Mouse (Mus musculus) limb, embryonic 12.5 days (tissue): Measurements from ENCODE around the gene Rasgrp2. TPM values are rescaled to one million over a fixed set of nuclear protein-coding genes. Genes with fewer than 3 reads are reported as not detected.

ENCODE experiments used
- ATAC-seq: fragments of 200-750 bp; cut with Nextera tagmentation; 2 replicates; pipeline ENCODE4 v1.8.0; 2017; ENCODE audit warnings: low read depth, moderate TSS enrichment; ENCODE audit not compliant: insufficient number of reproducible peaks, insufficient read depth, low FRiP score, low TSS enrichment
- H3K27ac ChIP-seq: fragments of 300-500 bp; sonication (generic); 2 replicates; pipeline ENCODE4 v1.5.1; 2016; ENCODE audit warnings: mild to moderate bottlenecking, moderate library complexity
- H3K27me3 ChIP-seq: fragments of 300-500 bp; sonication (generic); 2 replicates; pipeline ENCODE4 v1.6.1; 2016; ENCODE audit warnings: mild to moderate bottlenecking, moderate library complexity
- H3K36me3 ChIP-seq: fragments of 300-500 bp; sonication (generic); 2 replicates; pipeline ENCODE4 v1.6.1; 2016; ENCODE audit warnings: mild to moderate bottlenecking, moderate library complexity
- H3K4me1 ChIP-seq: fragments of 300-500 bp; sonication (generic); replicated peaks from 2 replicates; pipeline ENCODE4 v1.6.1; 2016
- H3K4me2 ChIP-seq: fragments of 300-500 bp; sonication (generic); 2 replicates; pipeline ENCODE4 v1.6.1; 2016; ENCODE audit warnings: mild to moderate bottlenecking, moderate library complexity
- H3K4me3 ChIP-seq: fragments of 300-500 bp; sonication (generic); replicated peaks from 2 replicates; pipeline ENCODE4 v1.5.1; 2016; ENCODE audit warnings: mild to moderate bottlenecking
- H3K9ac ChIP-seq: fragments of 300-500 bp; sonication (generic); replicated peaks from 2 replicates; pipeline ENCODE4 v1.6.1; 2016; ENCODE audit warnings: mild to moderate bottlenecking, moderate library complexity
- H3K9me3 ChIP-seq: fragments of 300-500 bp; sonication (generic); 2 replicates; pipeline ENCODE4 v1.6.1; 2016; ENCODE audit warnings: mild to moderate bottlenecking, moderate library complexity
- WGBS: fragments of 180-500 bp; shearing (Covaris S2); methylation state at CpG from one replicate; pipeline ENCODE4 v1.1.7; 2016; 5-methylcytosine and 5-hydroxymethylcytosine counted together
- polyA plus RNA-seq: library from polyadenylated mRNA; unstranded; fragments of >200 nt; fragmentation: Nextera tagmentation; extraction: Ambion mirVana; gene quantifications from 2 replicates; pipeline ENCODE4 v1.2.1, GENCODE M21; 2016

Rasgrp2 gene
- polyA plus RNA-seq, 1 experiment from 2014 or later, result 16.3 TPM

DNA sequence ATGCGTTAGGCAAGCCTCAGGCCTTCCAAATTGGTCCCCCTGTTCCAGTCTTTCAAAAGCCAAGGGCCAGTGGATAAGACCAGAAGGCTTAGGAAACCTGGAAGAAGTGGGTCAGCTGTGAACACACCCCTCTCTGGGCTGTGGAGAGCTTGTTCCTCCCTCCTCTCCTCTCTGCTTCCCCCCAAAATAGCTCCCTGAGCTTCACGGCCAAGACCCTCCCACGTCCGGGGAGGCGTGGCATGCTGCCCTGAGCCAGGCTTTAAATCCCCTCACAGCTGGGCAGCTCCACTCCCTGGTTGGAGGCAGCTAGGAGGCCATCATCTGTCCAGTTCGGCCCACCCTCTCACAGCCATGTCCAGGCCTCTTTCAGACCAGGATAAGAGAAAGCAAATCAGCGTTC, 15.0 kb upstream of the Rasgrp2 start, which contains the start of gene Pygm:
Gene Pygm, plus strand, starts transcription at position 272 of the 400 bp plus-strand sequence.
- Histone ChIP-seq H3K27ac (0 out of 2 replicates have a peak within 1 kb of the TSS, but pooled peaks have one; percentile 3), H3K36me3 (peaks cover 4% of the 10 kb centered on the region; the same call in 1 of the 2 replicates), H3K9me3 (no peaks in the 10 kb centered on the region), H3K4me2 (no peak within 1 kb of the TSS), H3K9ac (no peak within 1 kb of the TSS), H3K4me1 (peaks cover 19% of the 10 kb centered on the region), H3K27me3 (peaks cover 23% of the 10 kb centered on the region; the same call in 1 of the 2 replicates), H3K4me3 (no peak within 1 kb of the TSS)
- no peak for ATAC-seq
- WGBS, result 18% methylated on average over 7 of the region's 7 CpGs

DNA sequence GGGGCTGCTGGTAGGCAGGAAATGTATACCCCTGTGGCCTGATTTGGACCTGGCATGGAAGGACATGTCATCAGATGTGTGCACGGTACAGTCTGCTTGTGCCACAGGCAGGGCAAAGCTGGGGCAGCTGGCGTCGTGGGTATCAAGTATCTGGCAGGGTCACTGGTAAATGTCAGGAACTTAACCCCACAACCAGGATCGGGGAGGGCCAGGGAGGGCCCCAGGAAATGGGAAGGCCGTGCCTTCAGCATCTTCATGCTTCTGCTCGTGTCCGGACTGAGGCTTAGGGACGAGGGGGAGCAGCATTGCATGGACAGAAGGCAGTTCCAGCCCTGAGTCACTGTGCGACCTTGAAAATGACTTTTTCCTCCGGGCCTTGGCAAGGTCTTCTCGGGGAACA, 14.2 kb upstream of the Rasgrp2 start:
- no peak for ATAC-seq
- 73% methylated on average over 11 of the region's 11 CpGs for WGBS
- Histone ChIP-seq H3K27me3 (peaks cover 24% of the 10 kb centered on the region; the same call in 1 of the 2 replicates), H3K9me3 (no peaks in the 10 kb centered on the region), H3K9ac (no peak overlapping the region), H3K4me1 (peaks cover 27% of the 10 kb centered on the region), H3K27ac (no peak overlapping the region), H3K4me3 (no peak overlapping the region), H3K4me2 (no peak overlapping the region), H3K36me3 (no peaks in the 10 kb centered on the region)

DNA sequence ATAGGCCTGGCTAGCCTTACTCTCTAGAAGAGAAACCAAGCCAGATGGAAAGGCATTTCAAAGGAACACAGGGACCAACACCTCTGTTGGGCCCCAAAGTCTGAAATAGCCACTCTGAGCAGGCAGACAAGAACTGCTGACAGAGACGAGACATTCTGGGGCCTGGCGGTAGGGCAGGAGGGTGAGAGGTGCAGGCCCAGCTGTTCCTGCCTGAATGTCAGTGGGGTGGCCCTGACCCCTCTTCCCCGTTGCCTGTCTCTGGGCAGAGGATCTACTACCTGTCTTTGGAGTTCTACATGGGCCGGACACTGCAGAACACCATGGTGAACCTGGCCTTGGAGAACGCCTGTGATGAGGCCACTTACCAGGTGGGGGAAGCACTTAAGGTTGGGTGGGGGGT, 13.7 kb upstream of the Rasgrp2 start:
- Histone ChIP-seq H3K36me3 (no peaks in the 10 kb centered on the region), H3K27me3 (peaks cover 24% of the 10 kb centered on the region; the same call in 1 of the 2 replicates), H3K4me1 (peaks cover 27% of the 10 kb centered on the region), H3K4me3 (no peak overlapping the region), H3K9me3 (no peaks in the 10 kb centered on the region), H3K9ac (no peak overlapping the region; the same call in 1 of the 2 replicates), H3K27ac (no peak overlapping the region), H3K4me2 (no peak overlapping the region)
- WGBS, result 76% methylated on average over 5 of the region's 5 CpGs
- no peak for ATAC-seq

DNA sequence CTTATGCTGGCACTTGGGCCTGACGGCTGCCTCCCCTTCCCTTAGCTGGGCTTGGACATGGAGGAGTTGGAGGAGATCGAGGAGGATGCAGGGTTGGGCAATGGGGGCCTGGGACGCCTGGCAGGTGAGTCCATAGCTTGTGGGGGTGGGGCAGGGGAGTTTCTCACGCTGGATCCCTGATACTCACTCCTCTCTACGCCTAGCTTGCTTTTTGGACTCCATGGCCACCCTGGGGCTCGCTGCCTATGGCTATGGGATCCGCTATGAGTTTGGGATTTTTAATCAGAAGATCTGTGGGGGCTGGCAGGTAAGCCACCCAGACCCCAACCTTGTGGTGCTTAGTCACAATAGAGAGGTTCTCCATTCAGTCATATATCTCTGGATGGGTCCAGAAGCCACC, 13.3 kb upstream of the Rasgrp2 start:
- Histone ChIP-seq H3K9ac (no peak overlapping the region; the same call in 1 of the 2 replicates), H3K4me1 (peaks cover 27% of the 10 kb centered on the region), H3K27ac (no peak overlapping the region), H3K4me3 (no peak overlapping the region), H3K27me3 (peaks cover 24% of the 10 kb centered on the region; the same call in 1 of the 2 replicates), H3K4me2 (no peak overlapping the region), H3K9me3 (no peaks in the 10 kb centered on the region), H3K36me3 (no peaks in the 10 kb centered on the region)
- WGBS, result 86% methylated on average over 7 of the region's 7 CpGs
- ATAC-seq, result no peak

DNA sequence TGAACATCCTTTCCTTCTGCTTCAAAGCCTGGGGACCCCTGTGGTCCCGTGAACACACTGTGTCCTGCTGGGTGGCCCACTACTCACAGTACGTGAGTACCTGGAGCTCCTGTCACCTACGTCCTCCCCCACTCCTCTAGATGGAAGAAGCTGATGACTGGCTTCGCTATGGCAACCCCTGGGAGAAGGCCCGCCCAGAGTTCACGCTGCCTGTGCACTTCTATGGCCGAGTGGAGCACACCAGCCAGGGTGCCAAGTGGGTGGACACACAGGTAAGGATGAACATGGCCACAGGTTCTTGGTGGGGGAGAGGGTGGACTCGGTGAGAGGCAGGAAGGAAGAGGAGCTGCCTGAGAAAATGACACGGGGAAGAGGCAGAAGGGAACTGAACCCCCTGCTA, 12.9 kb upstream of the Rasgrp2 start:
- Histone ChIP-seq H3K4me1 (peaks cover 27% of the 10 kb centered on the region), H3K27ac (no peak overlapping the region), H3K9ac (no peak overlapping the region), H3K4me2 (no peak overlapping the region), H3K4me3 (no peak overlapping the region), H3K9me3 (no peaks in the 10 kb centered on the region), H3K36me3 (no peaks in the 10 kb centered on the region), H3K27me3 (peaks cover 24% of the 10 kb centered on the region; the same call in 1 of the 2 replicates)
- WGBS, result 61% methylated on average over 9 of the region's 9 CpGs
- ATAC-seq, result no peak

DNA sequence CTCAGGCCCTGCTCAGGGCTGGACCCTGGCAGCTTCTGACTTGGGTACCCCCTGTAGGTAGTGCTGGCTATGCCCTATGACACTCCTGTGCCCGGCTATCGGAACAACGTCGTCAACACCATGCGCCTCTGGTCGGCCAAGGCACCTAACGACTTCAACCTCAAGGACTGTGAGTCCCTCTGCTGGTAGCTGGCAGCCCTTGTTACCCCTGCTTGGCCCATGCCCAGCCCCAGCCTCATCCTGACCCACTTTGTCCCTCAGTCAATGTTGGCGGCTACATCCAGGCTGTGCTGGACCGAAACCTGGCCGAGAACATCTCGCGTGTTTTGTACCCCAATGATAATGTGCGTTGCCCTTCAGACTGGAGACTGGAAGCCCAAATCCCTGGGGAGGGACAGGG, 11.1 kb upstream of the Rasgrp2 start:
- H3K4me2 ChIP-seq, result no peak overlapping the region
- no peak overlapping the region for H3K27ac ChIP-seq
- no peak overlapping the region for H3K9ac ChIP-seq
- no peak for ATAC-seq
- H3K27me3 ChIP-seq, result peaks cover 24% of the 10 kb centered on the region; the same call in 1 of the 2 replicates
- 80% methylated on average over 13 of the region's 13 CpGs for WGBS
- no peaks in the 10 kb centered on the region for H3K9me3 ChIP-seq
- no peaks in the 10 kb centered on the region for H3K36me3 ChIP-seq
- H3K4me1 ChIP-seq, result peaks cover 26% of the 10 kb centered on the region
- H3K4me3 ChIP-seq, result no peak overlapping the region

DNA sequence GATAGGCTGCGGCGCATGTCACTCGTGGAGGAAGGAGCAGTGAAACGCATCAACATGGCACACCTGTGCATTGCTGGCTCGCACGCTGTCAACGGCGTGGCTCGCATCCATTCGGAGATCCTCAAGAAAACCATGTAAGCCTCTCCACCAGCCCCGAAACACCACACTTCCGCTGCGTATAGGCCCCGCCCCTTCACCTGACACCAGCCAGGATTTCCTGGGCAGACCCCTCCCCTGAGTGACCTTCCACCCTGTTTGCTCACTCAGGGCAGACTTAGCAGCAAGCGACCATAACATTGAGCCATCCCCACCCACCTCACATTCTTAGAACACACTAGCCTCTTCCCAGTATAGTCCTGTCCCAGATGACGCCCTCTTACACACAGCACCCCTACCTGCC, 9.3 kb upstream of the Rasgrp2 start:
- whole genome bisulfite sequencing, result 5% methylated on average over 16 of the region's 16 CpGs
- H3K27ac ChIP-seq, result no peak overlapping the region
- ATAC-seq, result peak; percentile 24; the same call in 1 of the 2 replicates

DNA sequence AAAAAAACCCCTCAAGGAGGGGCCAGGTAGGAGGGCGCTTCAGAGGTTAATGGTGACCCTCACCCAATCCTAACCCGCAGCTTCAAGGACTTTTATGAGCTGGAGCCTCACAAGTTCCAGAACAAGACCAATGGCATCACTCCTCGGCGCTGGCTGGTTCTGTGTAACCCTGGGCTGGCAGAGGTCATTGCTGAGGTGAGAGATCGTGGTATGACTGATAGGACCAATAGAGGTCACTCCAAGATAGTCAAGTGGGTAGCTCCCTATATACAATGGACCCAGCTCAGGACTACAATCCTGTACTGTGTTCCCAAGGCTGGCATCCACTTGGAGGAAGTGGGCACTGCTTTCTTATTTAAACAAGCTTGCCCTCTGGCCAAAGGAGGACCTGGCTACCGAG, 8.9 kb upstream of the Rasgrp2 start:
- Histone ChIP-seq H3K36me3 (no peaks in the 10 kb centered on the region), H3K9me3 (no peaks in the 10 kb centered on the region), H3K4me2 (peak overlapping the region; percentile 70), H3K4me3 (no peak overlapping the region), H3K4me1 (peaks cover 10% of the 10 kb centered on the region), H3K9ac (no peak overlapping the region), H3K27ac (no peak overlapping the region), H3K27me3 (peaks cover 24% of the 10 kb centered on the region; the same call in 1 of the 2 replicates)
- ATAC-seq, result no peak
- WGBS, result 53% methylated on average over 6 of the region's 6 CpGs

More for the DNA sequence above, 9.3 kb upstream of the Rasgrp2 start:
- Histone ChIP-seq H3K4me2 (peak overlapping the region; percentile 70), H3K9me3 (no peaks in the 10 kb centered on the region), H3K4me3 (peak overlapping the region; percentile 38), H3K4me1 (peaks cover 10% of the 10 kb centered on the region), H3K27me3 (peaks cover 24% of the 10 kb centered on the region; the same call in 1 of the 2 replicates), H3K9ac (no peak overlapping the region; the same call in 1 of the 2 replicates), H3K36me3 (no peaks in the 10 kb centered on the region)

DNA sequence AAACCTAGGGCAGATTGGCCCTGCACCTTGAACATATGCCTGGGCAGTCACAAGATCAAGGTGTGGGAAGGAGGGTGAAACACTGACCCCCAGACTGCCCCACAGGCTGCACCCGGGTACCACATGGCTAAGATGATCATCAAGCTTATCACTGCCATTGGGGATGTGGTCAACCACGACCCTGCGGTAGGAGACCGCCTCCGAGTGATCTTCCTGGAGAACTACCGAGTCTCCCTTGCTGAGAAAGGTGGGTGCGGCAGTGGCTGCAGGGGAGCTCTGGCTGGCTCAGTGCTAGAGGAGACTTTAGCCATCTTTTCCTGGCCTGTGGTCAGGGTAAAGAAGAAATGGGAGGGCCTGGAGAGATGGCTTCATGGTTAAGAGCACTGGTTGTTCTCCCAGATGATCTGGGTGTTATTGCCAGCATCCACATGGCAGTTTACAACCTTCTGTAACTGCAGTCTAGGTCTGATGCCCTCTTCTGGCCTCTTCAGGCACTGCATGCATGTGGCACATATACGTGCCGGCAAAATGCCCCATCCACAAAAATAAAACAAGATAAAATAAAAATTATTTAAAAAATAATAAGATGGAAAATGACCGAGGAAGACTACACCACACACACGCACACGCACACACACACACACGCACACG, 6.3 kb upstream of the Rasgrp2 start:
- Histone ChIP-seq H3K9me3 (no peaks in the 10 kb centered on the region), H3K27me3 (peaks cover 23% of the 10 kb centered on the region), H3K4me3 (no peak overlapping the region), H3K4me2 (no peak overlapping the region), H3K4me1 (peaks cover 10% of the 10 kb centered on the region), H3K27ac (no peak overlapping the region), H3K36me3 (no peaks in the 10 kb centered on the region), H3K9ac (no peak overlapping the region)
- no peak for ATAC-seq
- 90% methylated on average over 14 of the region's 14 CpGs for WGBS

DNA sequence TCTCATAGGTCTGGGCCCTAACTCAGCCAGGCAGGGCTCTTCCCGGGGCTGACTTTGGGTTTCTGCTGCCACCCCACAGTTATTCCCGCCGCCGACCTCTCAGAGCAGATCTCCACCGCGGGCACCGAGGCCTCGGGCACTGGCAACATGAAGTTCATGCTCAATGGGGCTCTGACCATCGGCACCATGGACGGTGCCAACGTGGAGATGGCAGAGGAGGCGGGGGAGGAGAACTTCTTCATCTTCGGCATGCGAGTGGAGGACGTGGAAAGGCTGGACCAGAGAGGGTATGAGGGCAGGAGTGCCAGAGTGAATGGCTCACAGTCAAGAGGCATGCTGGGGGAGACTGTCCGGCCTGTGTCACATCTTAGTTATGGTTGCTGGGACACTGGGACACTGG, 5.5 kb upstream of the Rasgrp2 start:
- H3K4me1 ChIP-seq, result peaks cover 16% of the 10 kb centered on the region
- H3K27me3 ChIP-seq, result peaks cover 26% of the 10 kb centered on the region
- H3K27ac ChIP-seq, result no peak overlapping the region
- no peak for ATAC-seq
- H3K9me3 ChIP-seq, result no peaks in the 10 kb centered on the region
- H3K9ac ChIP-seq, result no peak overlapping the region
- no peak overlapping the region for H3K4me3 ChIP-seq
- 89% methylated on average over 16 of the region's 16 CpGs for WGBS
- no peak overlapping the region for H3K4me2 ChIP-seq
- H3K36me3 ChIP-seq, result no peaks in the 10 kb centered on the region

DNA sequence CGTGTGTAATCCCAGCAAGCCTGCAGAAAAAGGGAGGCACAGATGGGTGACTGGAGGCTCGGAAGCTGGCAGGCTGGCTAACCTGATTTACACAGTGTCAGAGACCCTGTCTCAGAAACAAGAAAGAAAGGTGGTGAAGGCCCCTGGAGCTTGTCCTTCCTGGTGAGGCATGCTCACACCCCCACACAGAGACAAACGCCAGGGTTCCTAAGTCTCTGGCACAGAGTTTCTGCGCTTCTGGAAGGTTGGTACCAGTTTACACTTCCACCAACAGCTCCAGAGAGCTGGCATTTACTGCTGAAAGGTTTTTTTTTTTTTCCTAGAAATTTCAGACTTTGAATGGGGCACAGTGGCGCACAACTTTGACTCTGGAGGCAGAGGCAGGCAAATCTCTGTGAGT, 2.9 kb upstream of the Rasgrp2 start:
- Histone ChIP-seq H3K27ac (no peak overlapping the region), H3K36me3 (no peaks in the 10 kb centered on the region), H3K4me2 (no peak overlapping the region), H3K9ac (no peak overlapping the region), H3K9me3 (no peaks in the 10 kb centered on the region), H3K27me3 (peaks cover 45% of the 10 kb centered on the region), H3K4me3 (no peak overlapping the region), H3K4me1 (peaks cover 31% of the 10 kb centered on the region)
- no peak for ATAC-seq
- 86% methylated on average over 5 of the region's 5 CpGs for WGBS
